Mouse (Mus musculus) hematopoietic stem cell, adult 5-6 weeks (primary cell): ENCODE measurements around the gene Calr4. TPM values are rescaled to one million over a fixed set of nuclear protein-coding genes. Genes with fewer than 3 reads are reported as not detected.

Experiments
- ATAC-seq, 2 experiments: fragments of 125-278 bp in 1 of 2; replicated peaks in 1 of 2; 2 replicates each; pipeline ENCODE4 v1.8.0; 2016 to 2017; ENCODE audit warnings: inconsistent platforms in 2 of 2, mild to moderate bottlenecking in 2 of 2, moderate number of reproducible peaks in 2 of 2, low read depth in 1 of 2, moderate TSS enrichment in 1 of 2; ENCODE audit not compliant: low FRiP score in 2 of 2, poor library complexity in 2 of 2, severe bottlenecking in 2 of 2, insufficient read depth in 1 of 2, low TSS enrichment in 1 of 2
- total RNA-seq: library from RNA; stranded (forward); fragments of 172-1452, 232-1000 nt; gene quantifications from 2 replicates; pipeline ENCODE4 v1.2.3, GENCODE M21; 2017

Calr4 gene
- total RNA-seq, 1 experiment from 2014 or later = not detected

DNA sequence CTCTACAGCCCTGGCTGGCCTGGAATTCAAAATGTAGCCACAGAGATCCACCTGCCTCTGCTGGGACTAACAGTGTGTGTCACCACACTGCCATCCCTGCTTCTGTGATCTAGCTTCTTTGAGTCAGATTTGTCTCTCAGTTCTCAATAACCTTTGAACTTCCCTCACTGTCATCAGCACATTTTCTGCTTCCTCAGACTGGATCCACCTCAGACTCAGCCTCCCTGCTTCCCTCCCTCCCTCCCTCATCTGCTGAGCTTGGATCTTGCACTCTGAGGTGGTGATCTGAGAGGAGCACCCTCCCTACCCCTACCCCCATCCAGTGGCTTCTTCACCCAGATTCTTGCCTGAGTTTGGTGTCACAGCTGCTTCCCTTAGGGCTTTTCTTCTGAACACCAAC, 23.4 kb downstream of the Calr4 start:
- no peak for ATAC-seq

DNA sequence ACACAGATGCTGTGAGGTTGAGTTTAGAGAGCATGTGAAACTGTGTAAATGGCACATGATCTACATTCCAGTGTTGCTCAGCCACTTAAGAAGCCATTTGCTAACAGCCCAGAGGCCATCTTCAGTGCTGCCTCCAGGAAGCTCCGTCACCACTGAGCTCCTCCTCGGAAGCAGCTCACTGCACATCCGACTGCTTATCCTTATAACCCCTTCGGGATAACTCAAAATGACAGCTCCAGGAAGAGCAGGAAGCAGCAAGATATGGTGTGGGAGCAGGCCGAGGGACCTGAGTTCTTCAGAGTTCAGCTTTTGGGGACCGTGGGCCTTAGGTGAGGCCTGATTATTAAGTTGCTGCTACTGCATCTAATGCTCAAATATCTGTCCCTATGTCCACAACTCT, 27.8 kb downstream of the Calr4 start:
- no peak for ATAC-seq

DNA sequence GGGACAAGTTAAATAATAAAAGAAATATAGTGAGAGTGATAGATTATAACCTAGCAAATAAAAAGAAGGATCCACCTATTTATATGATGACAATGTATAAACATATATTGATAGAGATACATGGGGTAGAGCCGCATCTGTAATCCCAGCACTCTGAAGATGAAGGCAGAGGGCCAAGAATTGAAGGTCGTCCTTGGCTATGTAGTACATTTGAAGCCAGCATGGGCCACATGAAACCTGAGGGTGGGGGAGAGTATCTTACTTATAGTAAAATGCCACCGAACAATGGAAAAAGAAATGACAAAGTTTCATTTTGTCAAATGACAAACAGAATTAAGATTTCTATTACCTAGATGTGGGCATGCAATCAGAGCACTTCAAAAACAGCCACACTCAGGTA, 31.8 kb downstream of the Calr4 start:
- ATAC-seq = no peak

DNA sequence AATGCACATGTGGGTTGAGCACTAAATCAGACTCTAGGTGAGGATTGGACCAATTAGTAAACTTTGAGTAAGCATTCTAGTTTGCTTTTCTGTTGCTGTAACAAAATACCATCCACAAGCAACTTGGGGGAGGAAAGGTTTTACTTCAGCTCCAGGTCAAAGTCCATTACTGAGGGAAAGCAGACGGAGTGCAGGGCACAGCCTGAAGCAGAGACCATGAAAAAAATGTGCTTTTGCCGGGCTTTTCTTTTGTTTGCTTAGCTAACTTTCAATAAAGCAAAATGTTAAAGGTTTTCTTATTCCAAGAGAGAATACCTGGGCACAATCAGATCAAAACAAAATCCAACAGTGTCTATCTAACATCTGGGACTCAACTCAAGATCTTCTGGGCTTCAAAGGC, 32.5 kb downstream of the Calr4 start:
- no peak for ATAC-seq

DNA sequence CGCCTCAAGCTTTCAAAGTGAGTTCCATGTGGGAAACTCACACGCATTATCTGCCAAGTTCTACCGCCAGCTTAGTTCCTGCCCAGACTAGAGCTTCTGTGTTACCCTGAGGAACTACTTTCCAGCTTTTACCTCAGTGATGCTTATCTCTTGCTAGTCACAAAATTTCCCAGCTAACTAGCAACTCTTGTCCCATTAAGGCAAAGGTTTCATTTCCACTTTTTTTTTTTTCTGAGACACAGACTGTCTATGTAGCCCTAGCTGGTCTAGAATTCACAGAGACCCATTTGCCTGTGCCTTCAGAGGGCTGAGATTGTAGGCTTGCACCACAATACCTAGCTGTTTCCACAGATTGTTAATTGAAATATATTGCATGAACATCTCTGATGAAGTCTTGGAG, 33.2 kb downstream of the Calr4 start:
- no peak for ATAC-seq

DNA sequence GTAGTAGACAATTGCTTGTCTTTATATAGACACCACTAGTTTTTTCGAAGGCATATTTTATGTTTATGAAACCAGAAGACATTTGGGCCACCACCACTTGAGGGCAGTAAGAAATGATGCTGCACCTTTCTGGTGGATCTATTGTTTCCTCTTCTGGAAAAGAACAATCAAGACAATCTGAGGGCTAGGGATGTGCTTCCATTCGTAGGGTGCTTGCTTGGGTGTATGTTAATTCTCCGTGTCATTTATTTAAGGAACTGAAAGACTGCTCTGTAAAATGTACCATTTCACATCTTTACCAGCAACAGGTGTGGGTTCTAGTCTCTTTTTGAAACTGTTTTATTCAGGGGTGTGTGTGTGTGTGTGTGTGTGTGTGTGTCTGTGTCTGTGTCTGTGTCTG, 34.6 kb downstream of the Calr4 start:
- no peak for ATAC-seq

DNA sequence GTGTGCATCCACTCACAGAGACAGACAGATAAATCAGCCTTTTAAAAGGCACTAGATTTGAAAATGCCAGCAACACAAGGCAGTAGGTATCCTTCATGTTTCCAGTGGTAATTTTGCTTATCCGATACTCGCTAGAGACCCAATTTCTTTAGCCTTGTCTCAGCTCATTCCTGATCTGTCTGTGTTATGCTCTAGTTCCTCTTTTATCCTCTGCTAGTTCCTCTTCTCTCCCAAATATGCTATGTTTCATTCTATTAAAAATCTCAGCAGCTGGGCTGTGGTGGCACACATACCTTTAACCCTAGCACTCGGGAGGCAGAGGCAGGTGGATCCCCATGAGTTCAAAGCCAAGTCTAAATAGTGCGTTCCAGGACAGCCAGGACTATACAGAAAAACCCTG, 37.5 kb downstream of the Calr4 start:
- peak; percentile 77 to 87; a peak in 2 of 4 replicates for ATAC-seq

DNA sequence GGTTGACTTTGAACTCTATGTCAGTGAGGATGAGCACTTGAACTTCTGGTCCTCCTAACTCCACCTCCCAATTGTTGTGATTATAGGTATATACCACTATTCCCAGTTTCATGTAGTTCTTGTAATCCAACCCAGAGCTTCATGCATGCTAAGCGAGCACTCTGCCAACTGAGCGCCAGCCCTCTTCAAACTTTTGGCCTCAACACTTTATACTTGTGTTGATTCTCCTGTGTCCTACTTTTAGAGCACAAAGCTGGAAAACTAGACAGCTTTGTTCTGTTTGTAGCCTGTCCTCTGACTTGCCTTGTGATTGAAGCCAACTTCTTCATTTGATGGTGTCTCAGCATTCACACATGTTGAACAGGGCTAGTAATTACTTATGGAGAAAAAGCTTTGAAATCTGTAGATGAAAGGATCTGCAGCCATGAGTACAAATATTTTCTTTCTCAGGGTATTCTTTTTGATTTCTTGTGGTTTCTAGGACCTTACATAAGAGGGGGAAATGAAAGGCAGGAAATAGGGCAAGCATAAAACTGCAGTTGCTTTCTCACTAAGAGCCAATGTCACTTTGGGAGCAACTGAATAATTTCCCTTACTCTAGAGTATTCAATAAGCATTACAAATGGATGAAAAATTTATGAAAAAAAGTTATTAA, 39.4 kb downstream of the Calr4 start:
- no peak for ATAC-seq

DNA sequence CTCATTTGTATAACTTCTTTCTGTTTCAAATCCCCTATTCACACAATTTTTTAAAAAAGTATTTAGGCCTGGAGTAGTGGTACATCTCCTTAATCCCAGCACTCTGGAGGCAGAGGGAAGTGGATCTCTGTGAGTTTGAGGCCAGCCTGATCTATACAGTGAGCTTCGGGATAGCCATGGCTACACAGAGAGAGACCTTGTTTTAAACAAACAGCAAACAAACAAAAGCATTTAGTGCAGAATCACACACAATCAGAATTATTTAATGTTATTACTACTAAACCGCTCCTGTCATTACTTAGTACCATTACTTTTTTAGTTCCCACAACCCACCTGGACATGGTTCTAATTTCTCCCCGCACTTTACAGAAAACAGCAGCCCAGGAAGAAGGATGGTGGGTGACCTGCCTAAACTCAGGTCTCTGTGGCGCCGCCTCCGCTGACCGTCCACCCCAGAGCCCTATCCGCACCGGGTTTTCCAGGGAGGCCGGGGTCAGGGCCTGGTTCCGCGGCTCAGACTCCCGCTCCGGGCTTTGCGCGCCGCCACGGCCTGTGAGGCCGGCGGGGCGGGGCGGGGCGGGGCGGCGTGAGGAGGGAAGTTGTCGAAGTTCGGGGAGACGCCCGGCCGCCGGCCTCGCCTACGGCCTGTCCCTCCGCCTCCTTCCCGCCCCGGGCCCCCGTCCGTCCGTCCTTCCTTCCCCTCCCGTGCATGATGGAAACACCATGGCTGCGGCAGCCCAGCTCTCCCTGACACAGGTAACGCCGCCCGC, 45.6 kb downstream of the Calr4 start, which contains the start of gene Eps15:
Eps15 (plus strand) TSS at position 580 of the 770 bp plus-strand sequence.
- peak; percentile 91 to 92 for ATAC-seq

DNA sequence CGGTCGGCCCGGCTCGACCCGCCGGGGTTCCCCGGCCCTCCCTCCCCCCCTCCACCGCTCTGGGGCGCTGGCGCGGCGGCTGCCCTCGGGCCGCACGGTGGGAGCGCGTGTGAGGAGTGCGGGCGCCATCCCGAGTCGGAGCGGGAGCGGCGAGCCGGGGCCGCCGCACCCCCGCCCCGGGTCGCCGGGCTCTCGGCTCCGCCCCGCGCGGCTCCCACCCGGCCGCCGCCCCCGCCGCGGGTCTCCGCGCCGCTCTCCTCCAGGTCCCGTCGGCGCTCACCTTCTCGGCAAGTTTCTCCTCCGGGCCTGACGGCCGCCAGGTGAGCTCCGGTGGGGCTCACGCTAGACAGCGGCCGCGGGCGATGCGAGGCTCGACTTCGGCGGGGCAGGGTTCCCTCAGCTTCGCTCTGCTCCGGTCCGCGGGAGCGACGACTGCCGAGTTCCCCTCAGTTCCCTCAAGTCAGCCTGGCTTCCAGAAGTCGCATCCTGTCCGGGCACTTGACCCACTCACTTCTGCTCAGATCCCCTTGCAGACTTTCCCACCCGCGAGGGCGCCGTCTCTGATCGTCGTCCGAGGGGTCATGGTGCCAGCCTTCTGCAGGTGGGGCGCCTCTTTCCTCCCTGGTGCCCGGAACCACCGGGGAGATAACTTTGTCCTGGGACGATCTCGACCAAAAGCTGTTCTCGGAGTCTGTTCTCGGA, 46.3 kb downstream of the Calr4 start:
- peak; percentile 29 to 43; a peak in 2 of 4 replicates for ATAC-seq

DNA sequence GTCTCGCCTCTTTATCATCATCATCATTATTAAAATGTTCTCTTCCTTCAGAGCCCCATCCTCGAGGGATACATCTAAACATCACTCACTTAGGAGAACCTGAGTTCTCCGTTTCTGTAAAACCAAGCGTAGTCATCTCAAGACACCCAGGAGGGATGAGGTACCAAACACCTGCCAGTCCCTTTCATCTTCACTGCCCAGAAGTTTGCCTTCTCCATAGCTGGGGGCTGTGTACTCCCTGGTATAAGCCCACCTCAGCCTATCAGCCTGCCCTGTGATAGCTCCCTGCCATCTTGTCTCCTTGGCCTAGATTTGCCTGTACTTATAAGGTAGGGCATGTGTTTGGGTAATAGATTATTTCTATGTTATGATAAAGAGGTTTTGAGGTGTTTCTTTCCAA, 46.9 kb downstream of the Calr4 start:
- ATAC-seq = no peak

DNA sequence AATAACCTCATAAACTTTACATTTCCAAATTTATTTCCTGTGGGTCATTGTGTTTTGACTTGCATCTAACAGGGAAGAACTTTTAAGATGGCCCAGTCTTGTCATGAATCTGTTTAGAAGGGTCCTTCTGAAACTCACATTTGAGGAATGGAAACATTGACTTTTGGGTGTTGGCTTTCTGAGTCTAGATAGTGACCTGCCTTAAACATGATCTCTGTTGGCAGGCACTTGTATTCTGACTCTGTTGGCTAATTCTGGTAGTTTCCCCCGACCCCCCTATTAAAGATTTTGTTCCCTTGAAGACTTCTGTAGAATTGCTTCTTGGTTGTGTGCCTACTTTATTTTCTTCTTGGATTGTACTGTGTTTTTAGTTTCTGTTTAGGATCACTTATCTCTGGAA, 47.7 kb downstream of the Calr4 start:
- ATAC-seq = no peak

DNA sequence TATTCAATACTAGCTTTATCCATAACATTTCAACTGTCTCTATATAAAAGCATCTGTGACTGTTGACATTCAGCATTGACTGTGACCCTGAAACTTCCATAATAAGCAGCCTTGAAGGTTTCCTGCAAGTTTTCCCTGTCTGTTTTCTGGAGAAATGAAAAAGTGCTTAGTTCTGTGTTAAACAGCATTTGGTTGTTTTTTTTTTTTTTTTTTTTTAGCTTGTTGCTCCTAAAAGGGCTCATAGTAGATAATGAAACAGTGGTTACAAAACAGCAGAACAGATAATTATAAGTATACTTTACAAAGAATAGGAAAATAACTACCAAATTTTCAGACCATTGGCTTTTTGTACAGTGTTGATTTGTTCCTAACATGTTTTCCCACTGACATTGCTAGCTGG, 60.3 kb downstream of the Calr4 start:
- no peak for ATAC-seq

DNA sequence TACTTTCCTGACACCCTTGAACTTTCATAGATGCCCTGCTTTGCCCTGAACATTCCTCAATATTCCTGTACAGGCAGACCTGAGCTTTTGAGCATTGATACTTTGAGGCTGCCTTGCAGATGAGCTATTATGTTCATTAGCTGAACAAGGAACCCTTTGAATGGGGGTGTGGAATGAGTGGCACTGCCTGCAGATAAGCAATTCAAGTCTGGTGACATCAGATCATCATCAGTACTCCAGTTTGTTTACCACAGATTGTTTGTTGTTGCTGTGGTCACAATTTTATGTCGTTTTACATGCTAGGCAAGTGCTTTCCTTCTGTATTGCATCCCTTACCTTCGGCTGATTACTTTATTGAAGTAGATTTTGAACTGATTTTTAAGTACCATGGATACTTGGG, 62.2 kb downstream of the Calr4 start:
- ATAC-seq = no peak

DNA sequence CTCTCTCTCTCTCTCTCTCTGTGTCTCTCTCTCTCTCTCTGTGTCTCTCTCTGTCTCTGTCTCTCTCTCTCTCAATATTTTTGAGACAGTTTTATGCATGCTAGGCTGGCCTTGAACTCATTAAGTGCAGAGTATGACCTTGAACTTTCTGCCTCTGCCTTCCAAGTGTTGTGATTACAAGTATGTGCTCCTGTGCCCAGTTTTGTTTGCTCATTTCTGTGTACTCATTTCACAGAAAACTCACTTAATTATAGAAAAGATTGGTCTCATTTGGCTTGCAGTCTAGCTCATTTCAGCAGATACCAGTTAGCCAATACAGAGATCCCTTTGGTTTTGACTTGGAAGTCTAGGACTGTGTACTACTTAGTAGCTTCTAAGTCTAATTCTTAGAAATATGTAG, 64.9 kb downstream of the Calr4 start:
- no peak for ATAC-seq
